Mouse (Mus musculus) lung, embryonic 14.5 days (tissue): ENCODE results near the gene Gna14. TPM values are rescaled to one million over a fixed set of nuclear protein-coding genes. Genes with fewer than 3 reads are reported as not detected.

ENCODE experiments used
- ATAC-seq: fragments of 200-750 bp; cut with Nextera tagmentation; 2 replicates; pipeline ENCODE4 v1.8.0; 2017; ENCODE audit warnings: mild to moderate bottlenecking, moderate TSS enrichment, moderate library complexity; ENCODE audit not compliant: insufficient read depth
- DNase-seq: peaks from one replicate; pipeline ENCODE4 v3.0.0-alpha.2; 2015
- H3K27ac ChIP-seq: fragments of 300-500 bp; sonication (generic); 2 replicates; pipeline ENCODE4 v1.5.1; 2014; ENCODE audit warnings: low read depth, mild to moderate bottlenecking, moderate library complexity
- H3K27me3 ChIP-seq: fragments of 300-500 bp; sonication (generic); 2 replicates; pipeline ENCODE4 v1.6.1; 2014; ENCODE audit warnings: low read length, control low read depth; ENCODE audit not compliant: insufficient read depth
- H3K36me3 ChIP-seq: fragments of 300-500 bp; sonication (generic); 2 replicates; pipeline ENCODE4 v1.6.1; 2014; ENCODE audit warnings: control low read depth; ENCODE audit not compliant: insufficient read depth
- H3K4me1 ChIP-seq: fragments of 300-500 bp; sonication (generic); 2 replicates; pipeline ENCODE4 v1.6.1; 2014; ENCODE audit warnings: antibody characterized with exemption, control low read depth; ENCODE audit not compliant: insufficient read depth
- H3K4me2 ChIP-seq: fragments of 300-500 bp; sonication (generic); 2 replicates; pipeline ENCODE4 v1.6.1; 2014; ENCODE audit warnings: mild to moderate bottlenecking
- H3K4me3 ChIP-seq: fragments of 300-500 bp; sonication (generic); 2 replicates; pipeline ENCODE4 v1.5.1; 2014; ENCODE audit warnings: low read depth, low read length
- H3K9ac ChIP-seq: fragments of 300-500 bp; sonication (generic); 2 replicates; pipeline ENCODE4 v1.6.1; 2014
- H3K9me3 ChIP-seq: fragments of 300-500 bp; sonication (generic); 2 replicates; pipeline ENCODE4 v1.6.1; 2016; ENCODE audit warnings: low read depth, low read length, control low read depth
- CTCF ChIP-seq: IDR thresholded peaks from 2 replicates; pipeline ENCODE4 v1.5.1; 2016; ENCODE audit warnings: antibody characterized with exemption, low read depth
- WGBS: fragments of 180-500 bp; shearing (Covaris S2); extraction: QIAGEN DNeasy Blood & Tissue Kit; methylation state at CpG from one replicate; pipeline ENCODE4 v1.1.7; 2014; 5-methylcytosine and 5-hydroxymethylcytosine counted together
- polyA plus RNA-seq: library from polyadenylated mRNA; unstranded; fragments of >200 nt; fragmentation: Nextera tagmentation; extraction: Ambion mirVana; gene quantifications from 2 replicates; pipeline ENCODE4 v1.2.1, GENCODE M21; 2014

Gene Gna14
- polyA plus RNA-seq, 1 experiment from 2014 or later: 13.4 TPM

DNA sequence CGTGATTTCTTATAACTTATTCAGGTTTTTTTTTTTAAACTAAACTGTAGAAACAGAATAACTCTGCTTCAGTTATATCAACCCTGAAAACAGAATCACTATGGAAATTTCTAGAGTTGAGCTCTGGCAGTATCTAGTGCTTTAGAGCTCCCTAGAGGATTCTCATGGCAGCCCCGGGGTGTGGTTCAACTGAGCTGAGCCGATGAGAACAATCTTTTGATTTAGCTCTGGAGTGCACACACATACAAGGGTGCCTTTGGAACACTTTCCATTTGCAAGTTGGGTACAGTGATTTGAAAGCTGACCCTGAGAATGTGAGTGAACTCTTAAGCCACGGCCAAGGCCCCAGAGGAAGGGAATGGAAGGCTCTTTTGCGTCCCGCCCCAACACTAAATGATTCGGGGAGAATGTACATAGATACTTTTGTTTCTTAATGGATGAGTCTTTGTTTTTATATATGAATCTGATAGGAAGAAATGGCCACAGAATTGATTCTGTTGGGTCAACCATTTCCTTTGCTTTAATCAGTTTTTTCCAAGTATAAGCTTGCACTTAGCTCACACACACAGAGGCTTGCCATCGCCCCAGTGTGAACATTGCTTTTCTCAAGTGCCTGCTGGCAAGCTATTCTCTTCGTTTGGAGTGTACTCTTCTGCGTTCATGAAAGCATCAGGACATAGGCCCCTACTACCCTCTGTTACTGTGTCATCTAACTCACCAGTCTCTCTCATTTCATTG lies 75.0 kb downstream of the Gna14 start:
- no peak overlapping the region for H3K4me3 ChIP-seq
- no peaks in the 10 kb centered on the region for H3K9me3 ChIP-seq
- peaks cover 6% of the 10 kb centered on the region; the same call in 1 of the 2 replicates for H3K4me1 ChIP-seq
- no peak for TF ChIP-seq CTCF
- no peak overlapping the region for H3K4me2 ChIP-seq
- H3K27me3 ChIP-seq: no peaks in the 10 kb centered on the region
- DNase-seq: no peak
- H3K9ac ChIP-seq: no peak overlapping the region
- ATAC-seq: no peak
- H3K36me3 ChIP-seq: no peaks in the 10 kb centered on the region
- no peak overlapping the region for H3K27ac ChIP-seq
- WGBS: 71% methylated on average over 10 of the region's 10 CpGs

- DNase-seq: no peak
Measured at GRCm38 (mm10) chr19:16511081-16511420, 75.5 kb downstream of the Gna14 start.

DNA sequence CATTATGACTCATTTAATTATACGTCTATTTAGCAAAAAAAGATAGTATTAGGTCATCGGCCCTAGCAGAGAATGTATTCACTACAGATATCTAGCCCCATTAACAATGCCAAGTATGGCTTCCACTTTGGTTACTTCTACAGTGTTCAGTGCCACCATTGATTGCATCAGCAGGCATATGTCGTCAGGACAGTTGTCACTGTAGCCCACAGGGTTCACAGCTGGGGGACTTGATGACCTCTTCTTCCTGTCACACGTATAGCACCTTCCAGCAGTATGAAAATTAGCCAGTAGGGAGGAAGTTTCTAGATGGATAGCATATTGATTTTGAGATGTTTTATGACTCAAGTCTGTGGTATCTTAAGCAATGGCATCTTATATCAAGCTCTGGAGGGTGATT lies 78.6 kb downstream of the Gna14 start:
- Histone ChIP-seq H3K4me3 (no peak overlapping the region), H3K27me3 (no peaks in the 10 kb centered on the region), H3K27ac (no peak overlapping the region), H3K9me3 (no peaks in the 10 kb centered on the region), H3K36me3 (no peaks in the 10 kb centered on the region), H3K4me1 (peaks cover 10% of the 10 kb centered on the region), H3K4me2 (no peak overlapping the region), H3K9ac (no peak overlapping the region)
- no peak for TF ChIP-seq CTCF
- DNase-seq: no peak
- no peak for ATAC-seq
- 65% methylated on average over 4 of the region's 4 CpGs for whole genome bisulfite sequencing

More at GRCm38 (mm10) chr19:16511081-16511420, 75.5 kb downstream of the Gna14 start:
- Histone ChIP-seq H3K4me2 (no peak overlapping the region), H3K4me1 (peaks cover 6% of the 10 kb centered on the region; the same call in 1 of the 2 replicates), H3K9ac (no peak overlapping the region), H3K9me3 (no peaks in the 10 kb centered on the region), H3K27me3 (no peaks in the 10 kb centered on the region), H3K36me3 (no peaks in the 10 kb centered on the region), H3K27ac (no peak overlapping the region), H3K4me3 (no peak overlapping the region)
- TF ChIP-seq CTCF: no peak
- ATAC-seq: peak; percentile 58
- WGBS: 58% methylated on average over 2 of the region's 2 CpGs

- Histone ChIP-seq H3K4me3 (no peak overlapping the region), H3K36me3 (no peaks in the 10 kb centered on the region), H3K9me3 (no peaks in the 10 kb centered on the region), H3K9ac (no peak overlapping the region), H3K4me1 (peaks cover 4% of the 10 kb centered on the region; the same call in 1 of the 2 replicates), H3K27ac (no peak overlapping the region), H3K27me3 (no peaks in the 10 kb centered on the region), H3K4me2 (no peak overlapping the region)
- no peak for TF ChIP-seq CTCF
- DNase-seq (peak; percentile 71), ATAC-seq (no peak; the same call in 1 of the 2 replicates)
- 40% methylated on average over 3 of the region's 3 CpGs for WGBS
Measured at GRCm38 (mm10) chr19:16518569-16518968, 83.0 kb downstream of the Gna14 start.

DNA sequence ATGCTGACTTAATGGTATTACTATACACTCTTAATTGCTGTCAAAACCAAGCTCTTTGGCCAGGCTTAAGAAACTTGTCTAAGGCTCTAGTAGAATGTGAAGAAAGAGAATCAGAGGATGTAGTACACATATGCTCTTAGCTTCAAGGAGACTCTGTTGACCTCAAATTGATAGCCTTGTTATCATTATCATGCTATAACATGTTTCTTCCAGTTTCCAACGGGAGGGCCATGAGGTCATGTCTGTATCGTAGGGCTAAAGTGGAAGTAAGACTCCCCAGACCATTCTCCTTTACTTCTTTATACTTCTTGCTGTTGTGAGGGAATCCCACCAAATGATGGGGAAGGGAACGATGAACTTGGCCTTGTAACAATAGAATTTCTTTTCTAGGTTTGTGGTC lies 85.0 kb downstream of the Gna14 start:
- Histone ChIP-seq H3K9ac (no peak overlapping the region), H3K36me3 (no peaks in the 10 kb centered on the region), H3K9me3 (no peaks in the 10 kb centered on the region), H3K4me2 (no peak overlapping the region), H3K4me3 (no peak overlapping the region), H3K27ac (no peak overlapping the region), H3K27me3 (no peaks in the 10 kb centered on the region), H3K4me1 (peaks cover 4% of the 10 kb centered on the region; the same call in 1 of the 2 replicates)
- 88% methylated on average over 3 of the region's 3 CpGs for WGBS
- no peak for TF ChIP-seq CTCF
- DNase-seq (no peak), ATAC-seq (no peak)

DNA sequence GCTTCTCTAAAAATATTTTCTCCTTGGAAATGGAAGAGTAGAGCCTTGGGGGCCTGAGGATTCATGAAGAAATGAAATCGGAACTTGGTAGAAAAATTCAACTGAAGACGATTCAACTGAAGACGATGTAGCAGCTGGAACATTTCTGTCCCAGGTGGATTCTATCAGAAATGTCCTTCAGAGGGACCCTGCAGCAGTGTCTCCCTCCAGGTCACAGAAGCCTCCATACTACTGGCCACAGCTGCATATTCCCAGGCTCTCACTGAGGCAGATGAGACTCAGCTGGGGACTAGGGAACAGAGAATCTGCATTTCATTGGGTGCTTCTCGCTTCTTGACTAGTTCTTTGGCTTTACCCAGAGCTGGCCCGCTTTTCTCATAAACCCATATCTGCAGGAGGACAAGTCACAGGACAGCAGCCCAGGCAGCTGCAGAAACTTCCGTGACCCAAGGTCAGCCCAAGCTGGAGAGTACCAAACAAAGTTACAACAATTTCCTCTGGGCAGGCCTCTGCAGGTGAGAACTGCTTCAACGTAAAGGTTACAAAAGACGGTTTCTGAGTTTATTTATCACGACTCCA lies 90.8 kb downstream of the Gna14 start:
- Histone ChIP-seq H3K9ac (no peak overlapping the region), H3K36me3 (no peaks in the 10 kb centered on the region), H3K27ac (no peak overlapping the region), H3K4me1 (0 out of 2 replicates have a peak, but pooled peaks cover 5% of the 10 kb centered on the region), H3K9me3 (no peaks in the 10 kb centered on the region), H3K27me3 (no peaks in the 10 kb centered on the region), H3K4me3 (no peak overlapping the region), H3K4me2 (no peak overlapping the region)
- ATAC-seq (0 out of 2 replicates have a peak, but pooled peaks have one; percentile 53), DNase-seq (peak; percentile 56)
- WGBS: 57% methylated on average over 9 of the region's 9 CpGs
- TF ChIP-seq CTCF: no peak

- ATAC-seq (no peak), DNase-seq (no peak)
- Histone ChIP-seq H3K27me3 (no peaks in the 10 kb centered on the region), H3K4me2 (no peak overlapping the region), H3K9me3 (no peaks in the 10 kb centered on the region), H3K27ac (no peak overlapping the region), H3K36me3 (no peaks in the 10 kb centered on the region), H3K4me1 (0 out of 2 replicates have a peak, but pooled peaks cover 5% of the 10 kb centered on the region), H3K4me3 (no peak overlapping the region), H3K9ac (no peak overlapping the region)
- 46% methylated on average over 5 of the region's 5 CpGs for WGBS
- no peak for TF ChIP-seq CTCF
Measured at GRCm38 (mm10) chr19:16527031-16527430, 91.5 kb downstream of the Gna14 start.
